Mouse (Mus musculus): Measurements from ENCODE around the gene Vps29. TPM values are rescaled to one million over a fixed set of nuclear protein-coding genes. Genes with fewer than 3 reads are reported as not detected.

Vps29 gene
- polyA plus RNA-seq (2012; rRNA removed) (90.6 and 106 TPM in 2 replicates), polyA plus RNA-seq (2014; fragmentation: Nextera tagmentation; extraction: Ambion mirVana) (212 and 216 TPM in 2 replicates)

- Histone ChIP-seq H3K27me3 (ENCODE audit: control insufficient read depth, insufficient read depth, low read length) (no peaks in the 10 kb centered on the region), H3K4me3 (replicated peaks; ENCODE audit: low read length) (peak within 1 kb of the TSS; percentile 94), H3K27ac (replicated peaks; ENCODE audit: low read depth, low read length) (peak within 1 kb of the TSS; percentile 43; the same call in 1 of the 2 replicates), H3K36me3 (ENCODE audit: control insufficient read depth, insufficient read depth, low read length) (0 out of 2 replicates have a peak, but pooled peaks cover 1% of the 10 kb centered on the region), H3K4me1 (ENCODE audit: control insufficient read depth, insufficient read depth, low read length) (peaks cover 6% of the 10 kb centered on the region; the same call in 1 of the 2 replicates), H3K9ac (ENCODE audit: low read depth, low read length, severe bottlenecking) (peak within 1 kb of the TSS; percentile 91), H3K4me2 (replicated peaks; ENCODE audit: low read depth, low read length, severe bottlenecking) (peak within 1 kb of the TSS; percentile 79), H3K9me3 (ENCODE audit: control insufficient read depth, low read length) (no peaks in the 10 kb centered on the region)
- peak; percentile 93 for ATAC-seq (ENCODE audit: low FRiP score, low read depth)
- peak; percentile 97 for DNase-seq (ENCODE audit: low spot score)
- peak; percentile 78; the same call in 1 of the 2 replicates for TF ChIP-seq POLR2A (IDR thresholded peaks at IDR 0.05; ENCODE audit: borderline replicate concordance, extremely low read depth, insufficient read depth, insufficient read length)
- 1% methylated on average over 47 of the region's 51 CpGs for WGBS
These were observed at the start of gene Vps29, which contains the start of gene Rad9b for GRCm38 (mm10) chr5:122353807-122354491. TSS of gene Vps29 (plus strand) at chr5:122354369. TSS of gene Rad9b (minus strand) at chr5:122354233.

- no peaks in the 10 kb centered on the region for H3K27me3 ChIP-seq (ENCODE audit: control insufficient read depth, insufficient read depth, low read length)
- peaks cover 14% of the 10 kb centered on the region for H3K36me3 ChIP-seq (ENCODE audit: control insufficient read depth, insufficient read depth, low read length)
- ATAC-seq (ENCODE audit: low FRiP score, low read depth) = no peak
- no peak for TF ChIP-seq POLR2A (IDR thresholded peaks at IDR 0.05; ENCODE audit: borderline replicate concordance, extremely low read depth, insufficient read depth, insufficient read length)
- H3K4me1 ChIP-seq (ENCODE audit: control insufficient read depth, insufficient read depth, low read length) = peaks cover 9% of the 10 kb centered on the region
- no peak overlapping the region for H3K4me2 ChIP-seq (replicated peaks; ENCODE audit: low read depth, low read length, severe bottlenecking)
- no peak for DNase-seq (ENCODE audit: low spot score)
- peak overlapping the region; percentile 52; the same call in 1 of the 2 replicates for H3K27ac ChIP-seq (replicated peaks; ENCODE audit: low read depth, low read length)
- H3K4me3 ChIP-seq (replicated peaks; ENCODE audit: low read length) = no peak overlapping the region
- H3K9ac ChIP-seq (ENCODE audit: low read depth, low read length, severe bottlenecking) = no peak overlapping the region
- 77% methylated on average over 6 of the region's 6 CpGs for WGBS
- no peaks in the 10 kb centered on the region for H3K9me3 ChIP-seq (ENCODE audit: control insufficient read depth, low read length)
These were observed 49.6 kb upstream of the Vps29 start for GRCm38 (mm10) chr5:122304541-122304940.

DNA sequence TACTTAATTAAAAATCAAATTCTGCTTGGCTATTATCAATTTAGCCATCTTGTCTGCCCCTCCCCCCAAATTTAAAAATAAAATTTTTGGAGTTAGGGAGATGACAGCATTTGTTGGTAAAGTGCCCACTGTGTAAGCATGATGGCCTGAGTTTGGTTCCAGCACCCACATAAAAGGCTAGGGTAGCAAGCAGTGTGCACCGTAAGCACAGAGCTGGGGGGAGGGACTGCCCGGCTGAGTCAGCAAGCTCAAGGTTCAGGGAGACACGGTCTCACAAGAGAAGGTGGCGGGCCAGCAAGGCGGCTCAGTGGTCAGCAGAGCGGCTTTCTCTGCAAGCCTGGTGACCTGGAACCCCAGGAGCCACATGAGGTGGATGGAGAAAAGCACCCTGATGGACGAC is 48.7 kb upstream of the Vps29 start:
- 93% methylated on average over 7 of the region's 7 CpGs for WGBS
- H3K27ac ChIP-seq (replicated peaks; ENCODE audit: low read depth, low read length) = no peak overlapping the region
- H3K27me3 ChIP-seq (ENCODE audit: control insufficient read depth, insufficient read depth, low read length) = no peaks in the 10 kb centered on the region
- ATAC-seq (ENCODE audit: low FRiP score, low read depth) = no peak
- H3K9ac ChIP-seq (ENCODE audit: low read depth, low read length, severe bottlenecking) = no peak overlapping the region
- no peak for TF ChIP-seq POLR2A (IDR thresholded peaks at IDR 0.05; ENCODE audit: borderline replicate concordance, extremely low read depth, insufficient read depth, insufficient read length)
- peaks cover 17% of the 10 kb centered on the region for H3K36me3 ChIP-seq (ENCODE audit: control insufficient read depth, insufficient read depth, low read length)
- H3K4me1 ChIP-seq (ENCODE audit: control insufficient read depth, insufficient read depth, low read length) = peaks cover 9% of the 10 kb centered on the region
- H3K4me2 ChIP-seq (replicated peaks; ENCODE audit: low read depth, low read length, severe bottlenecking) = no peak overlapping the region
- H3K4me3 ChIP-seq (replicated peaks; ENCODE audit: low read length) = no peak overlapping the region
- DNase-seq (ENCODE audit: low spot score) = no peak
- H3K9me3 ChIP-seq (ENCODE audit: control insufficient read depth, low read length) = no peaks in the 10 kb centered on the region

DNA sequence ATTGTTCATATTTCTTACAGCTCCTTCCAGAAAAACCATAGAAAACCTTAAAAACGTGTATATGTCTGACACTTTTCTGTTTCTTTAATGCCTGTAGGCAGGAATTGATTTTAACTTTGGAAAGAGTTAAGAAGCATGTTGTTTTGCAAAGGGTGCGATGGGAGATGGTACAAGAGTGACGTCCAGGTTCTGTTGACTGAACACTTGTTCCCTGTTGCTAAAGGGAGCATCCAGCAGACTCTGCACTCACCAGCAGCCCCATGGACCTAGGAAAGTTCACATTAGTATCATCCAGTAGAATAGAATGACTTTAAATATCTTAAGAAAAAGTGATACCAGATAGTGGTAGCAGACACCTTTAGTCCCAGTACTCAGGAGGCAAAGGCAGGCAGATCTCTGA is 47.6 kb upstream of the Vps29 start:
- no peak overlapping the region for H3K27ac ChIP-seq (replicated peaks; ENCODE audit: low read depth, low read length)
- ATAC-seq (ENCODE audit: low FRiP score, low read depth) = no peak

DNA sequence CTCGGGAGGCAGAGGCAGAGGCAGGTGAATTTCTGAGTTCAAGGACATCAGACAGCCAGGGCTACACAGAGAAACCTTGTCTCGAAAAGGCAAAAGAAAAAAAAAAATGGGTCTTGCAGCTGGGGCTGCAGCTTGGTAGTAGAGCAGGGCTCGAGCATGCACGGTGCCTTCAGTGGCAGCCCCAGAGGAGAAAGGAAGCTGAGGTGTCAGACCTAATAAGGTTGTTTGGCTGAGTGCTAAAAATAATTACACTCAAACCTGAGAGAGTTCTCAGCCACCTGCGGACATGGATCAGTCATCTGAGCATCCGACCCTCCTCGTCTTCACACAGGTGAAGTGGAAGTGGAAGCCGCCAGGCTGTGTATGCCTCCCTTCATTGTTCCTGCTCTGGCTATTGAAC is 43.5 kb upstream of the Vps29 start:
- H3K27me3 ChIP-seq (ENCODE audit: control insufficient read depth, insufficient read depth, low read length) = no peaks in the 10 kb centered on the region
- no peaks in the 10 kb centered on the region for H3K9me3 ChIP-seq (ENCODE audit: control insufficient read depth, low read length)
- no peak overlapping the region for H3K9ac ChIP-seq (ENCODE audit: low read depth, low read length, severe bottlenecking)
- WGBS = 80% methylated on average over 8 of the region's 8 CpGs
- ATAC-seq (ENCODE audit: low FRiP score, low read depth) (no peak), DNase-seq (ENCODE audit: low spot score) (no peak)
- H3K27ac ChIP-seq (replicated peaks; ENCODE audit: low read depth, low read length) = no peak overlapping the region
- H3K4me1 ChIP-seq (ENCODE audit: control insufficient read depth, insufficient read depth, low read length) = 0 out of 2 replicates have a peak, but pooled peaks cover 4% of the 10 kb centered on the region
- peaks cover 44% of the 10 kb centered on the region for H3K36me3 ChIP-seq (ENCODE audit: control insufficient read depth, insufficient read depth, low read length)
- H3K4me3 ChIP-seq (replicated peaks; ENCODE audit: low read length) = no peak overlapping the region
- H3K4me2 ChIP-seq (replicated peaks; ENCODE audit: low read depth, low read length, severe bottlenecking) = no peak overlapping the region
- no peak for TF ChIP-seq POLR2A (IDR thresholded peaks at IDR 0.05; ENCODE audit: borderline replicate concordance, extremely low read depth, insufficient read depth, insufficient read length)

More for the DNA sequence above, 47.6 kb upstream of the Vps29 start:
- no peak for DNase-seq (ENCODE audit: low spot score)
- Histone ChIP-seq H3K36me3 (ENCODE audit: control insufficient read depth, insufficient read depth, low read length) (peaks cover 25% of the 10 kb centered on the region), H3K4me3 (replicated peaks; ENCODE audit: low read length) (no peak overlapping the region), H3K4me1 (ENCODE audit: control insufficient read depth, insufficient read depth, low read length) (peaks cover 9% of the 10 kb centered on the region), H3K4me2 (replicated peaks; ENCODE audit: low read depth, low read length, severe bottlenecking) (no peak overlapping the region), H3K9ac (ENCODE audit: low read depth, low read length, severe bottlenecking) (no peak overlapping the region), H3K9me3 (ENCODE audit: control insufficient read depth, low read length) (no peaks in the 10 kb centered on the region), H3K27me3 (ENCODE audit: control insufficient read depth, insufficient read depth, low read length) (no peaks in the 10 kb centered on the region)
- no peak for TF ChIP-seq POLR2A (IDR thresholded peaks at IDR 0.05; ENCODE audit: borderline replicate concordance, extremely low read depth, insufficient read depth, insufficient read length)
- 89% methylated on average over 3 of the region's 3 CpGs for WGBS
